Mouse (Mus musculus): ENCODE measurements around the gene Ash1l.

DNA sequence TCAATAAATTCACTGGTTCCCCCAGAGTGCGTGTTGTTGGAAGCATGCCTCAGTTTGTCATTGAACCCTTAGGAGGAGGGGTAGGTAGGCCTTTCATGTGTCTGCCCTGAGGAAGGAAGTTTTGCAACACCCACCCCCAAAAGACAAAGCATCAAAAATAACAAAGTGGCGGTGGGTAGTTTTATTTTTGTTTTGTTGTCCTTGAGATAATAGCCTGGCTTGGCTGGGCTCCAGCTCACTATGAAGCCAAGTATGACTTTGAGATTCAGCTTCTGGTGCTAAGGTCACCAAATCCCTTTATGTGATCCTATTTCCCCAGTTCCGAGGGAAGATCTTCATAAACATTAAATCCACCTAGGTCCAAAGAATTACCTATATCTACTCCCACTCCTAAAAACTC lies 173.8 kb downstream of the Ash1l start:
- no peak for TF ChIP-seq TBP (IDR thresholded peaks at IDR 0.05; ENCODE audit: low read depth, low read length)
- no peak for TF ChIP-seq ZMIZ1 (IDR thresholded peaks at IDR 0.05; ENCODE audit: low read depth, low read length)
- TF ChIP-seq CTCF (IDR thresholded peaks at IDR 0.05 in 2 of 3, conservative IDR thresholded peaks at IDR 0.05 in 1 of 3; ENCODE audit: control insufficient read depth in 1 of 3, insufficient read depth in 1 of 3, low read depth in 2 of 3, low read length in 3 of 3, poor library complexity in 1 of 3, severe bottlenecking in 1 of 3): no peak
- TF ChIP-seq TAL1 (IDR thresholded peaks at IDR 0.05; ENCODE audit: low read length): no peak
- no peak for TF ChIP-seq EP300 (IDR thresholded peaks at IDR 0.05; ENCODE audit: low read depth in 1 of 2, low read length in 2 of 2)
- TF ChIP-seq HCFC1 (IDR thresholded peaks at IDR 0.05; ENCODE audit: low read depth, low read length): no peak
- TF ChIP-seq ZC3H11A (IDR thresholded peaks at IDR 0.05; ENCODE audit: low read depth, low read length): no peak
- no peak for TF ChIP-seq POLR2A (IDR thresholded peaks at IDR 0.05; ENCODE audit: control insufficient read depth in 1 of 2, insufficient read depth in 1 of 2, low read depth in 1 of 2, low read length in 2 of 2, poor library complexity in 1 of 2)
- no peak for TF ChIP-seq CHD1 (IDR thresholded peaks at IDR 0.05; ENCODE audit: low read depth, low read length)
- no peak for TF ChIP-seq MAZ (IDR thresholded peaks at IDR 0.05; ENCODE audit: low read depth, low read length)
- no peak for TF ChIP-seq MYB (IDR thresholded peaks at IDR 0.05; ENCODE audit: low read depth, low read length)
- TF ChIP-seq RAD21 (IDR thresholded peaks at IDR 0.05; ENCODE audit: low read depth, low read length): no peak
- no peak for TF ChIP-seq JUND (IDR thresholded peaks at IDR 0.05; ENCODE audit: low read depth, low read length)
